Mouse (Mus musculus) lung, postnatal 0 days (tissue): ENCODE data around the gene Galm.
A peak's percentile ranks its signal among the peaks of the same experiment; 100 is the strongest.

Experiments used
- CTCF ChIP-seq: IDR thresholded peaks from 2 replicates; pipeline ENCODE4 v1.5.1; 2016; ENCODE audit warnings: antibody characterized with exemption, mild to moderate bottlenecking
- EP300 ChIP-seq: IDR thresholded peaks from 2 replicates; pipeline ENCODE4 v1.6.1; 2016; ENCODE audit warnings: antibody characterized with exemption, mild to moderate bottlenecking, control low read depth

DNA sequence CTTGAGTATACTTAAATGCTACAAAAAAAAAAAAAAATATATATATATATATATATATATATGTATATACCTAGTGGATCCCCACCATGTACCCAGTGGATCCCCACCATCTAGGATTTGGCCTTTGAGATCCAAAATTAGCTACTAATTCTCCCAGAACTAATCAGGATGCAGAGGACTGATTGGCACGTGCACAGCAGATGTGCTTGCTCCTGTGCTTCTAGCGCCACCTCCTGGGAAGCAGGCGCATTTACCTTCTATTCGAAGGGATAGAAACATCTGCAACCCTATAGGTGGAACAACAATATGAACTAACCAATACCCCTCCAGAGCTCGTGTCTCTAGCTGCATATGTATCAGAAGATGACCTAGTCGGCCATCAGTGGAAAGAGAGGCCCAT lies 52.7 kb downstream of the Galm start:
- peak; percentile 98 for TF ChIP-seq CTCF
- no peak for TF ChIP-seq EP300
